In genomic region chr1:64689561-64690212, GRCm38 (mm10) we compare ENCODE assay signal across 8 mouse cellular contexts. TPM values are rescaled to one million over a fixed set of nuclear protein-coding genes. Genes with fewer than 3 reads are reported as not detected.
DNase-seq lines count a peak whose midpoint lies in the region; ATAC-seq and TF ChIP-seq lines count a peak whose summit lies in the region.

No protein-coding gene starts in this region.

- H3K27ac ChIP-seq in heart, embryonic 12.5 days (ENCODE audit: poor library complexity, severe bottlenecking): peak overlapping the region; percentile 63
- no peak overlapping the region for H3K27ac ChIP-seq in forebrain, embryonic 15.5 days (replicated peaks)
- no peak overlapping the region for H3K27ac ChIP-seq in limb, embryonic 14.5 days (replicated peaks; ENCODE audit: low read depth, low read length)
- no peak overlapping the region for H3K27ac ChIP-seq in stomach, embryonic 14.5 days (ENCODE audit: low read length)

- H3K4me2 ChIP-seq in heart, embryonic 12.5 days: peak overlapping the region; percentile 89
- H3K4me2 ChIP-seq in forebrain, embryonic 15.5 days (replicated peaks): peak overlapping the region; percentile 91
- peak overlapping the region; percentile 86 for H3K4me2 ChIP-seq in limb, embryonic 14.5 days (replicated peaks; ENCODE audit: low read depth, low read length, severe bottlenecking)
- H3K4me2 ChIP-seq in stomach, embryonic 14.5 days (replicated peaks; ENCODE audit: low read depth, low read length): peak overlapping the region; percentile 88

- H3K4me1 ChIP-seq in heart, embryonic 12.5 days (replicated peaks): peaks cover 16% of the 10 kb centered on the region
- H3K4me1 ChIP-seq in G1E (ENCODE audit: insufficient read depth, low read depth, low read length): peaks cover 36% of the 10 kb centered on the region
- H3K4me1 ChIP-seq in forebrain, embryonic 15.5 days: peaks cover 34% of the 10 kb centered on the region
- H3K4me1 ChIP-seq in limb, embryonic 14.5 days (ENCODE audit: control insufficient read depth, insufficient read depth, low read length): peaks cover 20% of the 10 kb centered on the region
- peaks cover 8% of the 10 kb centered on the region for H3K4me1 ChIP-seq in stomach, embryonic 14.5 days (ENCODE audit: control insufficient read depth, insufficient read depth, low read length)

- TF ChIP-seq CTCF in G1E (IDR thresholded peaks at IDR 0.05; ENCODE audit: low read depth, low read length): no peak

- no peak for ATAC-seq in heart, embryonic 12.5 days (ENCODE audit: insufficient number of reproducible peaks, low FRiP score)
- no peak for ATAC-seq in G1E (ENCODE audit: extremely low read depth, insufficient number of reproducible peaks, low FRiP score, poor library complexity, severe bottlenecking)
- no peak for ATAC-seq in forebrain, embryonic 15.5 days (replicated peaks)
- no peak for ATAC-seq in limb, embryonic 14.5 days (ENCODE audit: low FRiP score, low read depth)
- no peak for ATAC-seq in stomach, embryonic 14.5 days (ENCODE audit: insufficient number of reproducible peaks, insufficient read depth, low FRiP score, low read depth)

- no peaks in the 10 kb centered on the region for H3K9me3 ChIP-seq in heart, embryonic 12.5 days (replicated peaks)
- H3K9me3 ChIP-seq in G1E (replicated peaks): no peaks in the 10 kb centered on the region
- H3K9me3 ChIP-seq in forebrain, embryonic 15.5 days: no peaks in the 10 kb centered on the region
- no peaks in the 10 kb centered on the region for H3K9me3 ChIP-seq in limb, embryonic 14.5 days (ENCODE audit: control insufficient read depth, low read length)
- no peaks in the 10 kb centered on the region for H3K9me3 ChIP-seq in stomach, embryonic 14.5 days (ENCODE audit: control insufficient read depth, low read depth, low read length)

- peak overlapping the region; percentile 74 for H3K9ac ChIP-seq in heart, embryonic 12.5 days
- peak overlapping the region; percentile 55 for H3K9ac ChIP-seq in forebrain, embryonic 15.5 days (replicated peaks)
- peak overlapping the region; percentile 52 for H3K9ac ChIP-seq in limb, embryonic 14.5 days (ENCODE audit: low read depth, low read length, severe bottlenecking)
- peak overlapping the region; percentile 46 for H3K9ac ChIP-seq in stomach, embryonic 14.5 days (replicated peaks; ENCODE audit: low read depth, low read length)

- DNase-seq in heart, adult 8-10 months (ENCODE audit: low spot score): no peak
- peak; percentile 12 for DNase-seq in G1E (ENCODE audit: low spot score)
- DNase-seq in limb, embryonic 14.5 days (ENCODE audit: low spot score): no peak
- DNase-seq in layer of hippocampus, adult 11-12 months (ENCODE audit: low spot score): no peak
- no peak for DNase-seq in ovary, postnatal 36 days (ENCODE audit: low spot score)

- no peaks in the 10 kb centered on the region for H3K36me3 ChIP-seq in heart, embryonic 12.5 days
- H3K36me3 ChIP-seq in G1E (replicated peaks): peaks cover 14% of the 10 kb centered on the region
- H3K36me3 ChIP-seq in forebrain, embryonic 15.5 days: no peaks in the 10 kb centered on the region
- no peaks in the 10 kb centered on the region for H3K36me3 ChIP-seq in limb, embryonic 14.5 days (ENCODE audit: control insufficient read depth, insufficient read depth, low read length)
- no peaks in the 10 kb centered on the region for H3K36me3 ChIP-seq in stomach, embryonic 14.5 days (ENCODE audit: control insufficient read depth, insufficient read depth, low read length)

- H3K4me3 ChIP-seq in heart, embryonic 12.5 days: peak overlapping the region; percentile 88
- H3K4me3 ChIP-seq in G1E (ENCODE audit: low read depth, low read length): peak overlapping the region; percentile 84
- H3K4me3 ChIP-seq in forebrain, embryonic 15.5 days: peak overlapping the region; percentile 94
- H3K4me3 ChIP-seq in limb, embryonic 14.5 days (replicated peaks; ENCODE audit: low read length): peak overlapping the region; percentile 84
- H3K4me3 ChIP-seq in stomach, embryonic 14.5 days (ENCODE audit: low read depth, low read length): peak overlapping the region; percentile 91

- no peak for TF ChIP-seq POLR2A in limb, embryonic 14.5 days (IDR thresholded peaks at IDR 0.05; ENCODE audit: borderline replicate concordance, extremely low read depth, insufficient read depth, insufficient read length)

- 17% methylated on average over 9 of the region's 9 CpGs for WGBS in heart, embryonic 12.5 days
- WGBS in forebrain, embryonic 15.5 days: 27% methylated on average over 9 of the region's 9 CpGs
- 23% methylated on average over 9 of the region's 9 CpGs for WGBS in limb, embryonic 14.5 days
- WGBS in stomach, embryonic 14.5 days: 19% methylated on average over 9 of the region's 9 CpGs

- H3K27me3 ChIP-seq in heart, embryonic 12.5 days (replicated peaks): no peaks in the 10 kb centered on the region
- no peaks in the 10 kb centered on the region for H3K27me3 ChIP-seq in G1E (ENCODE audit: insufficient read depth, low read length)
- H3K27me3 ChIP-seq in forebrain, embryonic 15.5 days: no peaks in the 10 kb centered on the region
- H3K27me3 ChIP-seq in limb, embryonic 14.5 days (ENCODE audit: control insufficient read depth, insufficient read depth, low read length): no peaks in the 10 kb centered on the region
- H3K27me3 ChIP-seq in stomach, embryonic 14.5 days (ENCODE audit: control insufficient read depth, insufficient read depth, low read length): no peaks in the 10 kb centered on the region

RNA-seq across cellular contexts. Expression of gene Ccnyl1, which starts 0.6 kb away (rescaled TPM):
- polyA plus RNA-seq in heart, embryonic 12.5 days (2016; fragmentation: Nextera tagmentation; extraction: Ambion mirVana): 4.1 and 4.2 TPM in 2 replicates
- 10 to 100 TPM; 10.3 to 16.9 (median 12.9) TPM for total RNA-seq in heart, adult 8-10 months (2022)
- total RNA-seq in G1E (2014; fragmentation: Nextera tagmentation) (16.3 and 19.5 TPM in 2 replicates), G1E (2017) (13.5 and 14.2 TPM in 2 replicates)
- 50.2 and 71.2 TPM in 2 replicates for polyA plus RNA-seq in G1E (2012)
- 4.0 and 4.6 TPM in 2 replicates for polyA plus RNA-seq in forebrain, embryonic 15.5 days (2015; fragmentation: Nextera tagmentation; extraction: Ambion mirVana)
- 40.8 and 41.5 TPM in 2 replicates for polyA plus RNA-seq in limb, embryonic 14.5 days (2012; rRNA removed)
- polyA plus RNA-seq in limb, embryonic 14.5 days (2014; fragmentation: Nextera tagmentation; extraction: Ambion mirVana): 9.4 and 9.9 TPM in 2 replicates
- polyA plus RNA-seq in stomach, embryonic 14.5 days (2014; fragmentation: Nextera tagmentation; extraction: Ambion mirVana): 8.9 and 10.9 TPM in 2 replicates

RNA-seq across cellular contexts. Expression of gene Fzd5, which starts 47.9 kb away (rescaled TPM):
- polyA plus RNA-seq in heart, embryonic 12.5 days (2016; fragmentation: Nextera tagmentation; extraction: Ambion mirVana): 1.7 and 2.0 TPM in 2 replicates
- total RNA-seq in heart, adult 8-10 months (2022): 1 to 10 TPM; 3.9 to 4.4 (median 4.3) TPM
- 8.6 and 9.6 TPM in 2 replicates for total RNA-seq in G1E (2014; fragmentation: Nextera tagmentation)
- total RNA-seq in G1E (2017): 3.1 and 4.4 TPM in 2 replicates
- 23.2 and 24.0 TPM in 2 replicates for polyA plus RNA-seq in G1E (2012)
- 0.55 and 0.87 TPM in 2 replicates for polyA plus RNA-seq in forebrain, embryonic 15.5 days (2015; fragmentation: Nextera tagmentation; extraction: Ambion mirVana)
- 3.9 and 6.8 TPM in 2 replicates for polyA plus RNA-seq in limb, embryonic 14.5 days (2012; rRNA removed)
- 1.6 and 2.1 TPM in 2 replicates for polyA plus RNA-seq in limb, embryonic 14.5 days (2014; fragmentation: Nextera tagmentation; extraction: Ambion mirVana)
- polyA plus RNA-seq in stomach, embryonic 14.5 days (2014; fragmentation: Nextera tagmentation; extraction: Ambion mirVana): 11.6 and 11.8 TPM in 2 replicates
